13 mouse cellular contexts compared by ENCODE assay signal in genomic region chr11:32623236-32623635, GRCm38 (mm10). TPM values are rescaled to one million over a fixed set of nuclear protein-coding genes. Genes with fewer than 3 reads are reported as not detected.
DNase-seq lines count a peak whose midpoint lies in the region; ATAC-seq lines count a peak whose summit lies in the region.
"Had no signal": no experiment of that assay in that cellular context is flagged by ENCODE, and none has a peak within 500 bp of the region (broad histone marks: within the 10 kb centered on the region; RNA-seq: fewer than 3 reads in every experiment).

No protein-coding gene starts in this region.

- 0 out of 2 replicates have a peak overlapping the region, but pooled peaks have one; percentile 2 for H3K9ac ChIP-seq in limb, embryonic 15.5 days
- H3K9ac ChIP-seq: liver, embryonic 15.5 days had no signal

- WGBS in heart, embryonic 10.5 days, result 83% methylated on average over 5 of the region's 5 CpGs
- 76% methylated on average over 5 of the region's 5 CpGs for WGBS in limb, embryonic 15.5 days

- peaks cover 31% of the 10 kb centered on the region for H3K4me1 ChIP-seq in heart, embryonic 10.5 days
- H3K4me1 ChIP-seq in limb, embryonic 15.5 days, result peaks cover 14% of the 10 kb centered on the region

- no peak overlapping the region for H3K27ac ChIP-seq in heart, embryonic 10.5 days
- H3K27ac ChIP-seq in limb, embryonic 15.5 days, result no peak overlapping the region
- H3K27ac ChIP-seq: liver, embryonic 15.5 days had no signal

- no peak for ATAC-seq in limb, embryonic 15.5 days (ENCODE audit: insufficient number of reproducible peaks, low FRiP score, low TSS enrichment, low read depth)
- ATAC-seq: midbrain, embryonic 16.5 days had no signal

- no peaks in the 10 kb centered on the region for H3K9me3 ChIP-seq in heart, embryonic 10.5 days
- no peaks in the 10 kb centered on the region for H3K9me3 ChIP-seq in limb, embryonic 15.5 days
- H3K9me3 ChIP-seq: liver, embryonic 15.5 days had no signal

- no peak overlapping the region for H3K4me2 ChIP-seq in limb, embryonic 15.5 days
- H3K4me2 ChIP-seq: liver, embryonic 15.5 days had no signal

- no peaks in the 10 kb centered on the region; the same call in 1 of the 2 replicates for H3K27me3 ChIP-seq in heart, embryonic 10.5 days (ENCODE audit: insufficient read depth, poor library complexity, severe bottlenecking)
- H3K27me3 ChIP-seq in limb, embryonic 15.5 days, result no peaks in the 10 kb centered on the region
- H3K27me3 ChIP-seq: liver, embryonic 15.5 days had no signal

- no peaks in the 10 kb centered on the region for H3K36me3 ChIP-seq in heart, embryonic 10.5 days
- H3K36me3 ChIP-seq in limb, embryonic 15.5 days, result no peaks in the 10 kb centered on the region; the same call in 1 of the 2 replicates
- H3K36me3 ChIP-seq: liver, embryonic 15.5 days had no signal

- peak; percentile 68 for DNase-seq in layer of hippocampus, adult 11-12 months (ENCODE audit: low spot score)
- no peak for DNase-seq in layer of hippocampus, adult 9-10 months (ENCODE audit: low spot score)
- DNase-seq in cerebellum, postnatal 14 days, result peak; percentile 94 to 96
- DNase-seq in heart, embryonic 10.5 days (ENCODE audit: low spot score), result peak; percentile 71
- no peak for DNase-seq in left cerebral cortex, adult 11 months (ENCODE audit: low spot score)
- DNase-seq in retina, postnatal 1 day, result no peak
- no peak for DNase-seq in thymus, postnatal 4 days
- DNase-seq: adrenal gland, postnatal 25 days; right cerebral cortex, postnatal 14 days; thymus, postnatal 36 days had no signal

- no peak overlapping the region for H3K4me3 ChIP-seq in heart, embryonic 10.5 days
- no peak overlapping the region for H3K4me3 ChIP-seq in limb, embryonic 15.5 days
- H3K4me3 ChIP-seq: liver, embryonic 15.5 days had no signal

RNA-seq across cellular contexts. Expression of gene Fbxw11, which starts 19.3 kb away (rescaled TPM):
- polyA plus RNA-seq in heart, embryonic 10.5 days (2016; fragmentation: Nextera tagmentation; extraction: Ambion mirVana), result 61.1 and 73.9 TPM in 2 replicates
- 65.6 and 76.9 TPM in 2 replicates for polyA plus RNA-seq in limb, embryonic 15.5 days (2015; fragmentation: Nextera tagmentation; extraction: Ambion mirVana)

Comparison
In these comparisons a context has a peak if more than half of its experiments do, and no peak if none do; other contexts are left out.
1. DNase-seq: peak in layer of hippocampus, adult 11-12 months (single experiment), cerebellum, postnatal 14 days (2 of 2) and heart, embryonic 10.5 days (single experiment); none in layer of hippocampus, adult 9-10 months (single experiment), left cerebral cortex, adult 11 months (single experiment), retina, postnatal 1 day (single experiment) and thymus, postnatal 4 days (single experiment).